Mouse (Mus musculus) kidney, adult 2 months (tissue): Measurements from ENCODE around the gene Rnase13.

Experiments
- CTCF ChIP-seq: fragments of 200-500 bp; conservative IDR thresholded peaks from 2 replicates; pipeline ENCODE4 v1.5.1; 2011; ENCODE audit warnings: low read depth, mild to moderate bottlenecking, control low read depth, low read length, moderate library complexity, mixed read lengths; ENCODE audit not compliant: insufficient read depth, insufficient read length
- POLR2A ChIP-seq: fragments of 200-500 bp; IDR thresholded peaks from one replicate; pipeline ENCODE4 v1.6.1; 2011; ENCODE audit warnings: low read depth, low read length, control low read depth

- no peak for TF ChIP-seq POLR2A
- no peak for TF ChIP-seq CTCF
Observed at GRCm38 (mm10) chr14:51942236-51942635, 19.7 kb upstream of the Rnase13 start.
